Mouse (Mus musculus): ENCODE results near the gene Inha. TPM values are rescaled to one million over a fixed set of nuclear protein-coding genes. Genes with fewer than 3 reads are reported as not detected.
A peak's percentile ranks its signal among the peaks of the same experiment; 100 is the strongest.

Inha gene
- polyA plus RNA-seq, 2 experiments, result 10.5 to 64.2 TPM

DNA sequence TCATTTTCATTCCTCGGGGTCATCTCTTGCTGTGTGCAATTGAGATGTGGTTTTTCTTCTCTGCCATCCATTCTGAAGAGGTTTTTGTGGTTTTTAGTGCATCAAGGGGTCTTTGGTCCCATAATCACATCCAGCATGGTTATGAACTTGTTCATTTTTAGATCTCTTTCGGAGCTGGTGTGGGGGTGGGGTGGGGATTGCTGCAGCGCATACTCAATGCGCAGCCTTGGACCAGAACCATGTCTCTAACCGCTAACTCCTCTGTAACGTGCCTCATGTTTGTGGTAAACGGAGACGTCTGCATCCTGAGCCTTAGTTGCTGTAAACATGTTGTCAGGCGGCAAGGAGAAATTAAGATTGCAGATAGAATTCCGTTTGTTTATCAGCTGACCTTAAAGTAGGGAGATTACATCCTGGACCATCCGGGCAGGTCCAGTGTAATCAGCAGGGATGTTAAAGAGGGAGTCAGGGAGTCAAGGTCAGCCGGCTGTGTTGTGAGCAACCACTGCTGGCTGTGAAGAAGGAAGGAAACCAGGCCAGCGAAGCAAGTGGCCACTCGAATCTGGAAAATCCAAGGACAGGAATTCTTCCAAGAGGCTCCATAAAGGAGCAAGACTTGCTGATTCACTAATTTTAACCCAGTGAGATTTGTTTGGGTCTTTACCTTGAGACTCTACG is 10.0 kb downstream of the Inha start:
- no peak overlapping the region for H3K27ac ChIP-seq (replicated peaks; ENCODE audit: low read depth, low read length)
- H3K4me2 ChIP-seq (replicated peaks; ENCODE audit: low read depth, low read length, severe bottlenecking), result no peak overlapping the region
- ATAC-seq (ENCODE audit: low FRiP score, low read depth) (no peak), DNase-seq (ENCODE audit: low spot score) (no peak)
- no peaks in the 10 kb centered on the region for H3K9me3 ChIP-seq (ENCODE audit: control insufficient read depth, low read length)
- H3K4me1 ChIP-seq (ENCODE audit: control insufficient read depth, insufficient read depth, low read length), result peaks cover 14% of the 10 kb centered on the region
- no peak for TF ChIP-seq POLR2A (IDR thresholded peaks at IDR 0.05; ENCODE audit: borderline replicate concordance, extremely low read depth, insufficient read depth, insufficient read length)
- H3K36me3 ChIP-seq (ENCODE audit: control insufficient read depth, insufficient read depth, low read length), result no peaks in the 10 kb centered on the region
- no peak overlapping the region for H3K9ac ChIP-seq (ENCODE audit: low read depth, low read length, severe bottlenecking)
- no peak overlapping the region for H3K4me3 ChIP-seq (replicated peaks; ENCODE audit: low read length)
- 74% methylated on average over 15 of the region's 15 CpGs for WGBS
- H3K27me3 ChIP-seq (ENCODE audit: control insufficient read depth, insufficient read depth, low read length), result no peaks in the 10 kb centered on the region

GRCm38 (mm10) chr1:75517984-75518383 is 11.1 kb downstream of the Inha start:
- H3K27me3 ChIP-seq (ENCODE audit: control insufficient read depth, insufficient read depth, low read length), result no peaks in the 10 kb centered on the region
- H3K4me2 ChIP-seq (replicated peaks; ENCODE audit: low read depth, low read length, severe bottlenecking), result no peak overlapping the region
- H3K4me3 ChIP-seq (replicated peaks; ENCODE audit: low read length), result no peak overlapping the region
- 61% methylated on average over 3 of the region's 4 CpGs for WGBS
- no peaks in the 10 kb centered on the region for H3K36me3 ChIP-seq (ENCODE audit: control insufficient read depth, insufficient read depth, low read length)
- H3K4me1 ChIP-seq (ENCODE audit: control insufficient read depth, insufficient read depth, low read length), result peaks cover 18% of the 10 kb centered on the region
- no peak for TF ChIP-seq POLR2A (IDR thresholded peaks at IDR 0.05; ENCODE audit: borderline replicate concordance, extremely low read depth, insufficient read depth, insufficient read length)
- H3K27ac ChIP-seq (replicated peaks; ENCODE audit: low read depth, low read length), result no peak overlapping the region; the same call in 1 of the 2 replicates
- DNase-seq (ENCODE audit: low spot score), result no peak
- ATAC-seq (ENCODE audit: low FRiP score, low read depth), result no peak
- H3K9me3 ChIP-seq (ENCODE audit: control insufficient read depth, low read length), result no peaks in the 10 kb centered on the region
- H3K9ac ChIP-seq (ENCODE audit: low read depth, low read length, severe bottlenecking), result no peak overlapping the region

GRCm38 (mm10) chr1:75518427-75518826 is 11.6 kb downstream of the Inha start:
- H3K27ac ChIP-seq (replicated peaks; ENCODE audit: low read depth, low read length), result no peak overlapping the region; the same call in 1 of the 2 replicates
- no peak overlapping the region for H3K4me2 ChIP-seq (replicated peaks; ENCODE audit: low read depth, low read length, severe bottlenecking)
- no peak overlapping the region for H3K9ac ChIP-seq (ENCODE audit: low read depth, low read length, severe bottlenecking)
- H3K9me3 ChIP-seq (ENCODE audit: control insufficient read depth, low read length), result no peaks in the 10 kb centered on the region
- 94% methylated on average over 4 of the region's 4 CpGs for WGBS
- TF ChIP-seq POLR2A (IDR thresholded peaks at IDR 0.05; ENCODE audit: borderline replicate concordance, extremely low read depth, insufficient read depth, insufficient read length), result no peak
- DNase-seq (ENCODE audit: low spot score) (no peak), ATAC-seq (ENCODE audit: low FRiP score, low read depth) (no peak)
- H3K27me3 ChIP-seq (ENCODE audit: control insufficient read depth, insufficient read depth, low read length), result no peaks in the 10 kb centered on the region
- no peaks in the 10 kb centered on the region for H3K36me3 ChIP-seq (ENCODE audit: control insufficient read depth, insufficient read depth, low read length)
- H3K4me3 ChIP-seq (replicated peaks; ENCODE audit: low read length), result no peak overlapping the region
- peaks cover 18% of the 10 kb centered on the region for H3K4me1 ChIP-seq (ENCODE audit: control insufficient read depth, insufficient read depth, low read length)

GRCm38 (mm10) chr1:75519576-75519975 is 12.7 kb downstream of the Inha start:
- Histone ChIP-seq H3K4me3 (replicated peaks; ENCODE audit: low read length) (no peak overlapping the region), H3K9ac (ENCODE audit: low read depth, low read length, severe bottlenecking) (no peak overlapping the region), H3K4me1 (ENCODE audit: control insufficient read depth, insufficient read depth, low read length) (peaks cover 18% of the 10 kb centered on the region), H3K9me3 (ENCODE audit: control insufficient read depth, low read length) (no peaks in the 10 kb centered on the region), H3K27me3 (ENCODE audit: control insufficient read depth, insufficient read depth, low read length) (no peaks in the 10 kb centered on the region), H3K27ac (replicated peaks; ENCODE audit: low read depth, low read length) (peak overlapping the region; percentile 67), H3K36me3 (ENCODE audit: control insufficient read depth, insufficient read depth, low read length) (no peaks in the 10 kb centered on the region), H3K4me2 (replicated peaks; ENCODE audit: low read depth, low read length, severe bottlenecking) (no peak overlapping the region)
- WGBS, result 59% methylated on average over 5 of the region's 5 CpGs
- TF ChIP-seq POLR2A (IDR thresholded peaks at IDR 0.05; ENCODE audit: borderline replicate concordance, extremely low read depth, insufficient read depth, insufficient read length), result no peak
- ATAC-seq (ENCODE audit: low FRiP score, low read depth) (no peak), DNase-seq (ENCODE audit: low spot score) (peak; percentile 67)

DNA sequence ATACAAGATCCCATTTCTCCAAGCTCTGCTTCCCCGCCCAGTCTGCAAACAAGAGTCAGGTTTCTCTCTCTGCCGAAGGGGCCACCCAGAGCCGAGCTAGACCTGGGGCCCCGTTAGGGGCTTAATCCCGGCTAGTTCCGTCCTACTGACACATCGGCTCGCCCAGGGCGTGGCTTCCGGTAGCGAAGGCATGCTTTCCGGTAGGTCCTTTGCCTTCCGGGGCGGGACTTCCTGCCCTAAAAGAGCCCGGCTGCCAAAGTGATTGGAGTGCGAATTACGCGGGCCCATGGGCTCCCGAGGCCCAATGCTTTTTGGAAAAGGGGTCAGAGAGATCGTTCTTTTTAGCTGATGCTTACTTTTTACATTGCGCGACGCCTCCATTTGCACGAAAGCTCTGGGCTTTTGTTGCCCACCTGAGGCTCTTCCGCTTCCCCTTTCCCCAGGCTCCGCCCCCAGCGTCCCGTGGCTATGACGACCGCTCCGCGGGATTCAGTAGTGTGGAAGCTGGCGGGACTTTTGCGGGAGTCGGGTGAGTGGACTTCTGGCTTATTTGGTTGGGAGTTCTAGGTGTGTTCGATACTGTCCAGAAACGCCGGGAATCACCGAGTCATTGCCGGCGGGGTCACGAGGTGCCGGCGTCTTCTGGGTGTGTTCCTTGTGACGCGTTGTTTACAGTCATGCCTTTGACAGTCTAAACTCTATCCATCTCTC is 14.6 kb downstream of the Inha start, which contains the start of gene Stk11ip:
Stk11ip (plus strand) TSS at position 209 of the 711 bp plus-strand sequence.
- under 1% methylated on average over 45 of the region's 46 CpGs for WGBS

More for the DNA sequence above, 14.6 kb downstream of the Inha start, which contains the start of gene Stk11ip:
- Histone ChIP-seq H3K9ac (ENCODE audit: low read depth, low read length, severe bottlenecking) (peak within 1 kb of the TSS; percentile 49), H3K27me3 (ENCODE audit: control insufficient read depth, insufficient read depth, low read length) (no peaks in the 10 kb centered on the region), H3K4me3 (replicated peaks; ENCODE audit: low read length) (peak within 1 kb of the TSS; percentile 70), H3K4me2 (replicated peaks; ENCODE audit: low read depth, low read length, severe bottlenecking) (peak within 1 kb of the TSS; percentile 53), H3K9me3 (ENCODE audit: control insufficient read depth, low read length) (no peaks in the 10 kb centered on the region), H3K4me1 (ENCODE audit: control insufficient read depth, insufficient read depth, low read length) (peaks cover 18% of the 10 kb centered on the region), H3K27ac (replicated peaks; ENCODE audit: low read depth, low read length) (peak within 1 kb of the TSS; percentile 95), H3K36me3 (ENCODE audit: control insufficient read depth, insufficient read depth, low read length) (peaks cover 10% of the 10 kb centered on the region)
- DNase-seq (ENCODE audit: low spot score) (peak; percentile 99), ATAC-seq (ENCODE audit: low FRiP score, low read depth) (peak; percentile 98)
- TF ChIP-seq POLR2A (IDR thresholded peaks at IDR 0.05; ENCODE audit: borderline replicate concordance, extremely low read depth, insufficient read depth, insufficient read length), result 0 out of 2 replicates have a peak, but pooled peaks have one; percentile 34
